Mouse (Mus musculus): Measurements from ENCODE around the gene Col16a1.

Gene Col16a1

GRCm38 (mm10) chr4:130130082-130130481 lies 82.4 kb downstream of the Col16a1 start:
- DNase-seq (ENCODE audit: low spot score in 2 of 2) = no peak

DNA sequence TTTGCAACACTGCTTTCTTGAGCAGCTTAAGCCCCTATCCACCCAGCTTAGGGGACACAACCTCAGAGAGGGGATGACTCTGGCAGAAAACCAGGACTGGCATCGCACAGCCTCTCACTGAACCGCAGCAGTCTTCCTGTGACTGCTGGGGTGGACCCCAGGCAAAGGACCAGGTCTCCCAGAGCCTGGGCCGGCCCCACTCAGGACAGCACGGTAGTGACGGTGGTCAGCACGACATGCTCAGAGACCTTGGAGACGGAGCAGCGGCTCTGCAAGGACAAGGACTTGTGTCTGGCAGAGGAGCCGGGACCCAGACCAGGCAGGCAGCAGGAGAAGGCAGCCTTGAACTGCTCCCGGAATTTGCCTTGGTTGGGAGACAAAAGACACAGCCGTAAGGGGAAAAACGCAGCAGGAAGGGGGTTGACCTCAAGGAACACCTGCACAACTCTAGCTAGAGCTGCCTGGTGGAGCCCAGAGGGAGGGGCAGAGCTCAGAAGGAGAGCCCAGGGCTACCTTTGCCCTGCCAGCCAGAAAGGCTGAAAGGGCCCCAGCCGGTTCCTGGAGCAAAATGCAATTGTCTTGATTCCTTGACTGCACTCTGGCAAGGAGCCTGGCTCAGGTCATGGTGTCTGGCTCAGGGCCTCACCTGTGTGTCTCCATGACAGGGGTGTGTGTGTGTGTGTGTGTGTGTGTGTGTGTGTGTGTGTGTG lies 83.2 kb downstream of the Col16a1 start:
- DNase-seq (ENCODE audit: low spot score in 2 of 2) = peak in 1 of 2 experiments; percentile 59

GRCm38 (mm10) chr4:130131448-130132105 lies 83.9 kb downstream of the Col16a1 start:
- no peak for DNase-seq (ENCODE audit: low spot score in 2 of 2)

DNA sequence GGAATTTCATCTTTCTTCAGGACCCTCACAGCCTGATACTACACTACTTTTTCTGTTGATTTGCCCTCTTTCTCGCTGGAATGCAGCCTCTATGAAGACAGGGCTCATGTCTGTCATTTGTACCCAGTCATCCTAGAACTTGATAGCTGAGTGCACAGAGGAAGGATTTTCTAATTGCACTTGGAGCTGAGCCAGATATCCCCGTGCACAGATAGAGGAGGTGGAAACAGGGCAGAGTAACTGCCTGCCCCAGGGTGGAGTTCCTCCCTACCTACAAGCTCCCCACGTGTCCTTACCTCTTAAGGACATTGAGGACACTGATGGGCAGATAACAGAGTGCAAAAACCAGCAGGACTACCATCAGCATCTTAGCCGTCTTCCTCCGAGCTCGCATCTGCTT lies 85.8 kb downstream of the Col16a1 start:
- no peak for DNase-seq (ENCODE audit: low spot score in 2 of 2)

GRCm38 (mm10) chr4:130138441-130139213 lies 91.0 kb downstream of the Col16a1 start:
- peak; percentile 65 to 77 for DNase-seq (ENCODE audit: low spot score in 2 of 2)

DNA sequence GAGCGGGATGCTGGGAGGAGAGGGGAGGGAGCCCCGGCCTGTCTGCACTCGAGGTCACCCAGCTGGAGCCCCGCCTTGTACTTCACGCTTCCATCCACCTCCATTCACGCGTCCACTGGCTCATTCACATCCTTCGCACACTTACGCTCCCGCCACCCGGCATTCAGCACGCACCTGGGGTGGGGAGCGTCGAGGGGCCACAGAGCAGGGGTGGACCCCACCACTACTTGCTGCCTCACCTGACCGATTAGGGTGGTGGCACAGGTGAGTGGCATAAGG lies 91.5 kb downstream of the Col16a1 start, which contains the start of gene Hcrtr1:
Gene Hcrtr1, minus strand, starts transcription at position 146 of the 279 bp plus-strand sequence.
- DNase-seq (ENCODE audit: low spot score in 2 of 2) = no peak

- DNase-seq (ENCODE audit: low spot score in 2 of 2) = no peak
Observed at GRCm38 (mm10) chr4:130140992-130141402, 93.4 kb downstream of the Col16a1 start.

DNA sequence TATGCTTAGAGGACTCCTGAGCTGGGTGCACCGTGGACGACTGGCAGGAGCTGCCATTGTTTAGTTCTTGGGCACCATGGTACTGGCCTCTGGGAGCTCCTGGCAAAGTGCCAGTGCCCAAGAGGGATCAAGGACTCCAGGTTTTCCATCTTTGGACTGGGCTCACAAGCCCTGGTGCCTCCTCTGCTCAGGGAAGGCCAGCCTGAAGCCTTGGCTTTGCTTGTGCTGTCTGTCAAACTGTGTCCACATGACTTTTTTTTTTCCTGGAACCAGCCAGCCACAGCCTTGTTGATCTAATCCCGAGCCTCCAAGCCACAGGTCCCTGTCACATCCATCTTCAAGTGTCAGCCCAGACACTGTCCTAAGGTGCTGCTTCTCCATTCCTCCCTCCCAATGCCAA lies 94.1 kb downstream of the Col16a1 start:
- DNase-seq (ENCODE audit: low spot score in 2 of 2) = no peak

- no peak for DNase-seq (ENCODE audit: low spot score in 2 of 2)
Observed at GRCm38 (mm10) chr4:130148405-130148804, 100.8 kb downstream of the Col16a1 start.
